Comparison of ENCODE assay signal across 9 mouse cellular contexts in the genomic region with DNA sequence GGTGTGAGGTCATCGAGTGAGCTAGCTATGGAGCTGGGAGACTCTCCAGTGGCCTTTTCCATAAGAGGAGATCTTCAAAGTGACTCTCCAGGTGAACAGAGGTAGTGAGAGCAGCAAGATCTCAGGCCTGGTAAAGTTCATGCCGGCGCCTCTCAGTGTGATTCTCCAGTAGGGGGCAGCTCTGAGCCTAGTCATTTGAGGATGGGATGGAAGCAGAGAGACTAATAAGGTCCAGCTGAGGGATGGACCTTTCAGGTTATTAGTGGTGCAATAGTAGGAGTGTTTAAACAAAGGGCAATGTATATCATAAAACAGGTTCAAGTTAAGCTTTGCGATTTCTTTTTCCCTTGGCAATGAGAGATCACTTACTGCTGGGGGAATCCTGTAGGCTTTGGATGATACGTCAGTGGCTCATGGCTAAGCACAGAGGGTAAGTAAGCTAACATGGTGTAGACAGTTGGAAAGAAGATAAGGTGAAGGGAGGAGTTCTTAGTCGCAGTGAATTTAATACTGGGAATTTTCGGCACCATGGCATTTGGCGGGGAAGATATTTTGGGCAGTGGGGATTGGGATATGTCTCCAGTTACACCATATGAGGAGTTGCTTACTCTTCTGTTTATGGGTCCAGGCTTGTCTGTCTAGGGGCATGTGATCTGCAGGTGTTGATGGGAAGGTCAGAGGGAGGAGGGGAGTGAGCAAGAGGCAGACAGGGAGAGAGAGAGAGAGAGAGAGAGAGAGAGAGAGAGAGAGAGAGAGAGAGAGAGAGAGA. TPM values are rescaled to one million over a fixed set of nuclear protein-coding genes. Genes with fewer than 3 reads are reported as not detected.
DNase-seq lines count a peak whose midpoint lies in the region; ATAC-seq and TF ChIP-seq lines count a peak whose summit lies in the region.
"Had no signal": no experiment of that assay in that cellular context is flagged by ENCODE, and none has a peak within 500 bp of the region (broad histone marks: within the 10 kb centered on the region; RNA-seq: fewer than 3 reads in every experiment).

No protein-coding gene starts in this region.

- H3K27ac ChIP-seq in hindbrain, embryonic 10.5 days: no peak overlapping the region
- no peak overlapping the region for H3K27ac ChIP-seq in hindbrain, embryonic 12.5 days
- no peak overlapping the region for H3K27ac ChIP-seq in CH12.LX (ENCODE audit: insufficient read depth, low read depth)
- no peak overlapping the region for H3K27ac ChIP-seq in kidney, postnatal 0 days
- H3K27ac ChIP-seq: embryonic facial prominence, embryonic 12.5 days had no signal

- peak; percentile 63 for TF ChIP-seq RAD21 in CH12.LX (IDR thresholded peaks at IDR 0.05; ENCODE audit: low read depth, low read length)

- dilution Hi-C loops in CH12.LX (cut with MboI; ENCODE audit: extremely low pct_ligation_motif_present, extremely low pct_unique_long_range_greater_than_20kb, low sequenced_read_pairs): no loop called here

- no peaks in the 10 kb centered on the region for H3K79me2 ChIP-seq in CH12.LX (replicated peaks; ENCODE audit: control insufficient read depth, extremely low read depth, insufficient read depth, poor library complexity, severe bottlenecking)

- H3K36me3 ChIP-seq in hindbrain, embryonic 10.5 days: no peaks in the 10 kb centered on the region
- no peaks in the 10 kb centered on the region for H3K36me3 ChIP-seq in hindbrain, embryonic 12.5 days
- no peaks in the 10 kb centered on the region for H3K36me3 ChIP-seq in CH12.LX (replicated peaks in 1 of 2; ENCODE audit: control insufficient read depth in 1 of 2, insufficient read depth in 1 of 2, low read length in 1 of 2)
- H3K36me3 ChIP-seq in kidney, postnatal 0 days (ENCODE audit: insufficient read depth, low read length): no peaks in the 10 kb centered on the region
- H3K36me3 ChIP-seq: embryonic facial prominence, embryonic 12.5 days had no signal

- peak; percentile 42 to 73 for TF ChIP-seq CTCF in CH12.LX (conservative IDR thresholded peaks at IDR 0.05 in 1 of 2, IDR thresholded peaks at IDR 0.05 in 1 of 2; ENCODE audit: low read depth in 2 of 2, low read length in 2 of 2)
- TF ChIP-seq CTCF in kidney, postnatal 0 days (IDR thresholded peaks at IDR 0.05; ENCODE audit: low read depth): peak; percentile 63; the same call in 1 of the 2 replicates

- no peak overlapping the region for H3K9ac ChIP-seq in hindbrain, embryonic 12.5 days
- H3K9ac ChIP-seq in CH12.LX (ENCODE audit: insufficient read depth, low read depth): no peak overlapping the region
- H3K9ac ChIP-seq in kidney, postnatal 0 days (ENCODE audit: low read depth, low read length): no peak overlapping the region
- H3K9ac ChIP-seq: embryonic facial prominence, embryonic 12.5 days had no signal

- in situ Hi-C loops in CH12.LX (cut with MboI; ENCODE audit: low pct_ligation_motif_present, low pct_unique_long_range_greater_than_20kb, low sequenced_read_pairs): no loop called here

- no peak overlapping the region for H3K4me2 ChIP-seq in hindbrain, embryonic 12.5 days (replicated peaks)
- no peak overlapping the region for H3K4me2 ChIP-seq in CH12.LX (ENCODE audit: insufficient read depth, low read depth, poor library complexity, severe bottlenecking)
- no peak overlapping the region for H3K4me2 ChIP-seq in kidney, postnatal 0 days (ENCODE audit: low read length)
- H3K4me2 ChIP-seq: embryonic facial prominence, embryonic 12.5 days had no signal

- no peak overlapping the region for H3K4me3 ChIP-seq in hindbrain, embryonic 10.5 days
- H3K4me3 ChIP-seq in hindbrain, embryonic 12.5 days: no peak overlapping the region
- no peak overlapping the region for H3K4me3 ChIP-seq in CH12.LX (replicated peaks in 1 of 3; ENCODE audit: low read depth in 2 of 3, low read length in 2 of 3, poor library complexity in 1 of 3)
- H3K4me3 ChIP-seq in kidney, postnatal 0 days (replicated peaks; ENCODE audit: low read depth, low read length): no peak overlapping the region
- H3K4me3 ChIP-seq: embryonic facial prominence, embryonic 12.5 days had no signal

- no peaks in the 10 kb centered on the region for H3K4me1 ChIP-seq in hindbrain, embryonic 10.5 days (replicated peaks)
- no peaks in the 10 kb centered on the region for H3K4me1 ChIP-seq in hindbrain, embryonic 12.5 days
- H3K4me1 ChIP-seq in CH12.LX (ENCODE audit: control insufficient read depth in 1 of 2, insufficient read depth in 2 of 2): no peaks in the 10 kb centered on the region
- H3K4me1 ChIP-seq in kidney, postnatal 0 days (replicated peaks; ENCODE audit: insufficient read depth, low read length): peaks cover 3% of the 10 kb centered on the region; the same call in 1 of the 2 replicates
- H3K4me1 ChIP-seq: embryonic facial prominence, embryonic 12.5 days had no signal

- WGBS in hindbrain, embryonic 10.5 days: 58% methylated on average over 8 of the region's 8 CpGs
- 59% methylated on average over 8 of the region's 8 CpGs for WGBS in hindbrain, embryonic 12.5 days
- 56% methylated on average over 8 of the region's 8 CpGs for WGBS in kidney, postnatal 0 days

- peak; percentile 35 for DNase-seq in hindbrain, embryonic 10.5 days (ENCODE audit: low spot score)
- peak; percentile 61 for DNase-seq in CH12.LX (ENCODE audit: extremely low read depth)
- peak; percentile 74 for DNase-seq in adrenal gland, postnatal 10 days
- no peak for DNase-seq in kidney, postnatal 0 days (ENCODE audit: low spot score)
- DNase-seq in retina, postnatal 1 day: peak; percentile 43
- DNase-seq in thymus, postnatal 36 days: no peak

- H3K27me3 ChIP-seq in hindbrain, embryonic 10.5 days (ENCODE audit: insufficient read depth, poor library complexity, severe bottlenecking): no peaks in the 10 kb centered on the region
- no peaks in the 10 kb centered on the region for H3K27me3 ChIP-seq in hindbrain, embryonic 12.5 days
- no peaks in the 10 kb centered on the region for H3K27me3 ChIP-seq in CH12.LX (replicated peaks)
- H3K27me3 ChIP-seq in kidney, postnatal 0 days (ENCODE audit: insufficient read depth, low read length): no peaks in the 10 kb centered on the region
- H3K27me3 ChIP-seq: embryonic facial prominence, embryonic 12.5 days had no signal

- TF ChIP-seq POLR2A in CH12.LX (IDR thresholded peaks at IDR 0.05; ENCODE audit: low read depth, low read length): no peak

- TF ChIP-seq EP300 in CH12.LX (IDR thresholded peaks at IDR 0.05; ENCODE audit: low read length): no peak

- no peaks in the 10 kb centered on the region for H3K9me3 ChIP-seq in hindbrain, embryonic 10.5 days
- H3K9me3 ChIP-seq in hindbrain, embryonic 12.5 days (replicated peaks): no peaks in the 10 kb centered on the region
- no peaks in the 10 kb centered on the region for H3K9me3 ChIP-seq in CH12.LX (replicated peaks; ENCODE audit: low read length)
- no peaks in the 10 kb centered on the region for H3K9me3 ChIP-seq in kidney, postnatal 0 days (replicated peaks; ENCODE audit: low read length)
- H3K9me3 ChIP-seq: embryonic facial prominence, embryonic 12.5 days had no signal

- no peak for ATAC-seq in hindbrain, embryonic 12.5 days (ENCODE audit: low FRiP score)
- ATAC-seq in kidney, postnatal 0 days (replicated peaks; ENCODE audit: low FRiP score, low read depth): no peak

TF ChIP-seq in CH12.LX, 34 proteins besides CTCF, POLR2A, EP300 and RAD21:
- TF ChIP-seq JUN (IDR thresholded peaks at IDR 0.05; ENCODE audit: insufficient read depth, low read depth, low read length): no peak
- peak; percentile 71 for TF ChIP-seq SMC3 (IDR thresholded peaks at IDR 0.05; ENCODE audit: low read depth, low read length)

RNA-seq across cellular contexts. Expression of a gene that starts 17.9 kb away (rescaled TPM):
- 8.4 and 10.2 TPM in 2 replicates for polyA plus RNA-seq in hindbrain, embryonic 10.5 days (2016; fragmentation: Nextera tagmentation; extraction: Ambion mirVana)
- polyA plus RNA-seq in hindbrain, embryonic 12.5 days (2016; fragmentation: Nextera tagmentation; extraction: Ambion mirVana): 7.9 and 8.6 TPM in 2 replicates
- total RNA-seq in CH12.LX (2012; rRNA removed): 0.25 and 0.30 TPM in 2 replicates
- total RNA-seq in CH12.LX (2014; rRNA removed): 0.66 and 0.85 TPM in 2 replicates
- polyA plus RNA-seq in CH12.LX (2012; ENCODE audit: insufficient read length, low read depth): 1.4 and 1.7 TPM in 2 replicates
- total RNA-seq in adrenal gland, postnatal 10 days (2021): 10 to 100 TPM; 11.2 to 13.2 TPM
- 27.0 and 27.4 TPM in 2 replicates for polyA plus RNA-seq in kidney, postnatal 0 days (2015; fragmentation: Nextera tagmentation; extraction: Ambion mirVana)

RNA-seq across cellular contexts. Expression of a gene that starts 47.2 kb away (rescaled TPM):
- polyA plus RNA-seq in hindbrain, embryonic 10.5 days (2016; fragmentation: Nextera tagmentation; extraction: Ambion mirVana): 0.21 and 0.34 TPM in 2 replicates
- not detected in 2 replicates for polyA plus RNA-seq in hindbrain, embryonic 12.5 days (2016; fragmentation: Nextera tagmentation; extraction: Ambion mirVana)
- total RNA-seq in CH12.LX (2012; rRNA removed) (not detected in 2 replicates), CH12.LX (2014; rRNA removed) (not detected in 2 replicates)
- not detected in 2 replicates for polyA plus RNA-seq in CH12.LX (2012; ENCODE audit: insufficient read length, low read depth)
- 10 to 100 TPM; 15.1 to 39.1 TPM for total RNA-seq in adrenal gland, postnatal 10 days (2021)
- polyA plus RNA-seq in kidney, postnatal 0 days (2015; fragmentation: Nextera tagmentation; extraction: Ambion mirVana): 0.08 TPM in 1 of 2 replicates, not detected in the other
- total RNA-seq: layer of hippocampus, adult 8-10 months had no signal
- polyA plus RNA-seq: embryonic facial prominence, embryonic 12.5 days had no signal

RNA-seq across cellular contexts. Expression of a gene that starts 48.4 kb away (rescaled TPM):
- 0.21 TPM in 1 of 2 replicates, not detected in the other for polyA plus RNA-seq in hindbrain, embryonic 10.5 days (2016; fragmentation: Nextera tagmentation; extraction: Ambion mirVana)
- 0.34 TPM in 1 of 2 replicates, not detected in the other for polyA plus RNA-seq in hindbrain, embryonic 12.5 days (2016; fragmentation: Nextera tagmentation; extraction: Ambion mirVana)
- not detected in 2 replicates for total RNA-seq in CH12.LX (2012; rRNA removed)
- total RNA-seq in CH12.LX (2014; rRNA removed): not detected in 2 replicates
- polyA plus RNA-seq in CH12.LX (2012; ENCODE audit: insufficient read length, low read depth): not detected in 2 replicates
- total RNA-seq in adrenal gland, postnatal 10 days (2021): not detected
- polyA plus RNA-seq in kidney, postnatal 0 days (2015; fragmentation: Nextera tagmentation; extraction: Ambion mirVana): not detected in 2 replicates

Comparison
In these comparisons a context has a peak if more than half of its experiments do, and no peak if none do; other contexts are left out.
1. DNase-seq: peak in hindbrain, embryonic 10.5 days (single experiment), CH12.LX (single experiment), adrenal gland, postnatal 10 days (single experiment) and retina, postnatal 1 day (single experiment); none in kidney, postnatal 0 days (single experiment) and thymus, postnatal 36 days (0 of 2).